Mouse (Mus musculus): ENCODE data around the gene Rufy4.

GRCm38 (mm10) chr1:74094497-74095270 is 30.7 kb upstream of the Rufy4 start:
- no peak for TF ChIP-seq RAD21 (IDR thresholded peaks at IDR 0.05; ENCODE audit: low read depth, low read length)
- no peak for TF ChIP-seq KAT2A (IDR thresholded peaks at IDR 0.05; ENCODE audit: insufficient replicate concordance, low read length)
- TF ChIP-seq MXI1 (IDR thresholded peaks at IDR 0.05; ENCODE audit: low read depth, low read length), result no peak
- no peak for TF ChIP-seq CTCF (conservative IDR thresholded peaks at IDR 0.05 in 1 of 2, IDR thresholded peaks at IDR 0.05 in 1 of 2; ENCODE audit: low read depth in 2 of 2, low read length in 2 of 2)
- no peak for TF ChIP-seq POLR2A (IDR thresholded peaks at IDR 0.05; ENCODE audit: low read depth, low read length)

All from CH12.LX (cell line).